Mouse (Mus musculus): ENCODE data around the gene Gm20388.

DNA sequence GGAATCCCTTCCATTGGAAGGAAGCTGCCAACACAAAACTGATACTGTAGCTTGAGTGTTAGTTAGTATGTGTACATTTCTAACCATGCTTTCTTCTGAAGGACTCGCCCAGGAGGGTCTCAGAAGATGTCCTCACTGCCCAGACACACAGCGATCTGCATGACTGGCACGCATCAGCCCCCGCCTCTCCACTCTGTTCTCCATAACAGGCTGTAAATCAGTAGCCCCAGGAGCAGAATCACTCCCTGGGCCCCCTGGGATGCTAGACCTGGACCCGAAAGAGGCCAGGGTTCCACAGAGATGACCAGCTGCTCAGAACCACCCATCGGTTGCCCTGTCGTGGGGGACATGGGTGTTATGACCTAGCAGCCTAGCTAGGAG, 3881.2 kb downstream of the Gm20388 start:
- TF ChIP-seq CTCF (IDR thresholded peaks at IDR 0.05; ENCODE audit: low read depth), result no peak
- TF ChIP-seq EP300 (optimal IDR thresholded peaks at IDR 0.05), result no peak
